Mouse (Mus musculus) heart, adult 2 months (tissue): Measurements from ENCODE around the gene Tst.

Experiments
- CTCF ChIP-seq: fragments of 200-600 bp; IDR thresholded peaks from 2 replicates; pipeline ENCODE4 v1.8.1; 2022; ENCODE audit warnings: antibody characterized with exemption, mild to moderate bottlenecking, moderate library complexity
- EP300 ChIP-seq: fragments of 200-500 bp; IDR thresholded peaks from 2 replicates; pipeline ENCODE4 v1.6.1; 2011; ENCODE audit warnings: low read depth, low read length, control low read depth; ENCODE audit not compliant: insufficient read depth
- POLR2A ChIP-seq: fragments of 200-500 bp; IDR thresholded peaks from 2 replicates; pipeline ENCODE4 v1.6.1; 2011; ENCODE audit warnings: mild to moderate bottlenecking, low read depth, low read length, control low read depth; ENCODE audit not compliant: insufficient read depth

DNA sequence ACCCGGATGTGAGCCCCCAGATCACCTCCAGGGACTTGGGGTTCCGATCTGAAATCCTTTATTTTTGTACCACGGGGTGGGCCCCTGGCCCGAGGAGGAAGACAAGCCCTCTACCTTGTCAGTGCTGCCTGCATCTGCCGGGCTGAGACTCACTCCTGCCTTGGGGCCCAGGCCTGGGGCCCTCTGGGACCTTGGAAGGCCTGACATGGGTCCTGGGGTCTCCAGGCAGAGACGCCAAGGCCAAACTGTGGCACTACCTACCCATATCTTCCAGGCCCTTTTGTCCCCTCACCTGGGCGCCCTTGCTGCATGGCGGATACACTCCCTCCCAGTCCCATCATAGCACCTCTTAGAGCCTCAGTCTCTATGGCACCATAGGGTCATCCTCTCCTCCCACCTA is 32.8 kb upstream of the Tst start:
- no peak for TF ChIP-seq CTCF
- no peak for TF ChIP-seq POLR2A
- TF ChIP-seq EP300 = no peak
